Mouse (Mus musculus): ENCODE measurements around the gene Serpina3c. TPM values are rescaled to one million over a fixed set of nuclear protein-coding genes. Genes with fewer than 3 reads are reported as not detected.

Gene Serpina3c
- not detected in 2 replicates for polyA plus RNA-seq (2012; ENCODE audit: low replicate concordance)

DNA sequence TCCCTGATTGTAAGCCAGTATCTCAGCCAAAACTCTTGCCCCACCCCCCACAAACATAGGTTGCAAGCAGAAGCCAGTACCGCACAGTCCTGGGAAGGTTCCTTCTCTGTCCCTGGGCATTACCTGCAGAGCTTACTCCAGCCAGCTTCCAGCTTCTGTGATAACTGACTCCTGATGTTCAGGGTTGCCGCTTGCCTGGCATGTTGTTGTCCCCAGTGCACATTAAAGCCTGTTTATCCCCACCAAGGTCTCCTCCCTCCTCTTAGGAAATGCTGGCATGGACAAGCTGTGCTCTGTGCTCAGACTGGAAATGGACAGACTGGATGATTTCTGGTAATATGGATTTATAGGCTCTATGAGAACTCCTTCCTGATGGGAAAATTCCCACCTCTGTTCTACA lies at the start of gene Serpina3c:
Gene Serpina3c, minus strand, starts transcription at position 215 of the 400 bp plus-strand sequence.

DNA sequence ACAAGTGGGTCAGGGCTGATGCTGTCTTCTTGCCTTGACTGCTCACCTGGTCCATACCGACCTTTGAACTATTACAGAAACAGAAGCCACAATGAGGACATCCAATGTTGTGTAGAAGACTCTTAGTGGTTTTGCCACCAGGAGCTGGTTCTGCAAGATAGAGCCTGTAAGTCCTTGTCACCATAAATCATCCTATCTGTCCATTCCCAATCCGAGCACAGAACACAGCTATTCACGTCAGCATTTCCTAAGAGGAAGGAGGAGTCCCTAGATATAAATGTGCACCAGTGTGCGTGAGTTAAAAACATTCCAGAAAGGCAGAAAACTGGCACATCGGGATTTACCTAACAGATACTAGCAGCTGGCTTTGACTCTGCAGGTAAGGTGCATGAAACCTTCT lies 26.0 kb downstream of the Serpina3c start, which contains the start of gene Serpina3b:
Gene Serpina3b, plus strand, starts transcription at position 301 of the 400 bp plus-strand sequence.

GRCm38 (mm10) chr12:104112333-104112732 lies 41.3 kb downstream of the Serpina3c start, which contains the start of gene Serpina3a:
Gene Serpina3a (plus strand): TSS chr12:104112724.

DNA sequence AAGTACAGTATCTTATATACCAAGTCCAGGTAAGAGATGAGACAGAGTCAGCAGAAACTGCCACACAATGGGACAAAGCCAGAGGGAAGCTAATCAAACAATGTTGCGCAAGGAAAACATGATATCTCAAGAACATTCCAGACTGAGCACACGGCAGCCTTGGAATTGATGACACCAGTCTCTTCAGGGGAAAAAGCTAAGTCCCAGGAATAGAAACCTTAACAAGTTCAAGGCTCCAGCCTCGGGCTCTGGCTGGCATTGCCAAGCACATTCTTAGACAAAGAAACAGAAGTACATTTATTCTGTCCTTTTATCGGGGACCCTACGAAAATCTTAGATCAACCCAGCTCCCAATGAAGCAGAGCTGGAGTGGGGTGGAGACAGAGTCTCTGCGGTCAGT lies 52.9 kb downstream of the Serpina3c start, which contains the start of gene Serpina5:
Gene Serpina5, plus strand, starts transcription at position 346 of the 400 bp plus-strand sequence.

Other genes with a start within 250 kb of the Serpina3c start
- 0.29 TPM in 1 of 2 replicates, not detected in the other for gene Serpina1c, start 249.0 kb downstream of the Serpina3c start, polyA plus RNA-seq (2012; ENCODE audit: low replicate concordance)
- not detected in 2 replicates for gene Serpina1e, start 194.9 kb downstream of the Serpina3c start, polyA plus RNA-seq (2012; ENCODE audit: low replicate concordance)
- gene Serpina11, start 163.9 kb downstream of the Serpina3c start, polyA plus RNA-seq (2012; ENCODE audit: low replicate concordance) = not detected in 2 replicates
- 0.22 and 0.39 TPM in 2 replicates for gene Serpina9, start 140.1 kb downstream of the Serpina3c start, polyA plus RNA-seq (2012; ENCODE audit: low replicate concordance)
- gene Serpina12, start 109.4 kb downstream of the Serpina3c start, polyA plus RNA-seq (2012; ENCODE audit: low replicate concordance) = not detected in 2 replicates
- gene Serpina5, start 52.8 kb downstream of the Serpina3c start, polyA plus RNA-seq (2012; ENCODE audit: low replicate concordance) = 0.27 TPM in 1 of 2 replicates, not detected in the other
- not detected in 2 replicates for gene Serpina3a, start 41.1 kb downstream of the Serpina3c start, polyA plus RNA-seq (2012; ENCODE audit: low replicate concordance)
- gene Serpina3b, start 25.9 kb downstream of the Serpina3c start, polyA plus RNA-seq (2012; ENCODE audit: low replicate concordance) = 0.09 TPM in 1 of 2 replicates, not detected in the other
- gene Serpina3f, start 60.7 kb upstream of the Serpina3c start, polyA plus RNA-seq (2012; ENCODE audit: low replicate concordance) = 0.24 and 0.48 TPM in 2 replicates
- gene Serpina3g, start 82.4 kb upstream of the Serpina3c start, polyA plus RNA-seq (2012; ENCODE audit: low replicate concordance) = 10.7 and 22.1 TPM in 2 replicates
- not detected in 2 replicates for gene Serpina3i, start 109.3 kb upstream of the Serpina3c start, polyA plus RNA-seq (2012; ENCODE audit: low replicate concordance)
- gene Serpina3j, start 160.7 kb upstream of the Serpina3c start, polyA plus RNA-seq (2012; ENCODE audit: low replicate concordance) = not detected in 2 replicates
- not detected in 2 replicates for gene Serpina3k, start 184.6 kb upstream of the Serpina3c start, polyA plus RNA-seq (2012; ENCODE audit: low replicate concordance)
- not detected in 2 replicates for gene Serpina3m, start 184.6 kb upstream of the Serpina3c start, polyA plus RNA-seq (2012; ENCODE audit: low replicate concordance)

Data from hematopoietic multipotent progenitor cell, adult 10-12 weeks (in vitro differentiated cells).